Mouse (Mus musculus) MEL (cell line): ENCODE measurements around the gene 4930558K02Rik. TPM values are rescaled to one million over a fixed set of nuclear protein-coding genes. Genes with fewer than 3 reads are reported as not detected.

ENCODE experiments used
- DNase-seq: peaks from one replicate; pipeline ENCODE4 v3.0.0; 2011; ENCODE audit warnings: low read depth, low spot score
- H3K27ac ChIP-seq: 2 replicates; pipeline ENCODE4 v1.5.1; 2012; ENCODE audit warnings: low read depth, mild to moderate bottlenecking, control low read depth, low read length, moderate library complexity; ENCODE audit not compliant: control insufficient read depth
- H3K27me3 ChIP-seq, 2 experiments: fragments of 150-350 bp in 1 of 2; sonication (generic) in 1 of 2; 2 replicates each; pipeline ENCODE4 v1.6.1; 2012; ENCODE audit warnings: low read length in 2 of 2, mild to moderate bottlenecking in 2 of 2, improper control_type of control experiment in 1 of 2, moderate library complexity in 1 of 2; ENCODE audit not compliant: insufficient read depth in 2 of 2, control insufficient read depth in 1 of 2
- H3K36me3 ChIP-seq, 2 experiments: 2 replicates each; pipeline ENCODE4 v1.6.1; 2012 to 2014; ENCODE audit warnings: low read length in 2 of 2, improper control_type of control experiment in 1 of 2, inconsistent platforms in 1 of 2, mild to moderate bottlenecking in 1 of 2; ENCODE audit not compliant: insufficient read depth in 2 of 2, control insufficient read depth in 1 of 2
- H3K4me1 ChIP-seq, 2 experiments: fragments of 150-350 bp in 1 of 2; sonication (generic) in 1 of 2; 2 replicates each; pipeline ENCODE4 v1.6.1; 2012; ENCODE audit warnings: low read length in 2 of 2, improper control_type of control experiment in 1 of 2, mild to moderate bottlenecking in 1 of 2; ENCODE audit not compliant: insufficient read depth in 2 of 2, control insufficient read depth in 1 of 2
- H3K4me3 ChIP-seq, 2 experiments: fragments of 150-350 bp in 1 of 2; sonication (generic) in 1 of 2; 2 replicates each; pipeline ENCODE4 v1.5.1; 2012; ENCODE audit warnings: low read depth in 2 of 2, low read length in 2 of 2, mild to moderate bottlenecking in 2 of 2, moderate library complexity in 2 of 2, control low read depth in 1 of 2, improper control_type of control experiment in 1 of 2; ENCODE audit not compliant: control insufficient read depth in 1 of 2, insufficient read depth in 1 of 2
- H3K79me2 ChIP-seq: 2 replicates; pipeline ENCODE4 v1.6.1; 2012; ENCODE audit warnings: mild to moderate bottlenecking, low read length, moderate library complexity; ENCODE audit not compliant: control insufficient read depth, poor library complexity, insufficient read depth
- H3K9ac ChIP-seq: 2 replicates; pipeline ENCODE4 v1.6.1; 2012; ENCODE audit warnings: low read depth, mild to moderate bottlenecking, control low read depth, low read length, moderate library complexity; ENCODE audit not compliant: control insufficient read depth, poor library complexity, severe bottlenecking
- H3K9me3 ChIP-seq: fragments of 150-350 bp; sonication (generic); replicated peaks from 2 replicates; pipeline ENCODE4 v1.6.1; 2012; ENCODE audit warnings: mild to moderate bottlenecking, low read length, improper control_type of control experiment, moderate library complexity; ENCODE audit not compliant: insufficient read depth
- CTCF ChIP-seq, 3 experiments: IDR thresholded peaks in 2 of 3; conservative IDR thresholded peaks in 1 of 3; 2 replicates each; pipeline ENCODE4 v1.5.1; 2011 to 2012; ENCODE audit warnings: low read length in 3 of 3, low read depth in 2 of 3, mild to moderate bottlenecking in 2 of 3, improper control_type of control experiment in 1 of 3, inconsistent platforms in 1 of 3, mixed read lengths in 1 of 3, moderate library complexity in 1 of 3; ENCODE audit not compliant: control insufficient read depth in 1 of 3, insufficient read depth in 1 of 3, poor library complexity in 1 of 3, severe bottlenecking in 1 of 3
- ETS1 ChIP-seq: IDR thresholded peaks from 2 replicates; pipeline ENCODE4 v1.6.1; 2012; ENCODE audit warnings: low read depth, mild to moderate bottlenecking, inconsistent platforms, low read length, improper control_type of control experiment, moderate library complexity
- GABPA ChIP-seq: IDR thresholded peaks from 2 replicates; pipeline ENCODE4 v1.6.1; 2012; ENCODE audit warnings: low read depth, mild to moderate bottlenecking, inconsistent platforms, low read length, improper control_type of control experiment, moderate library complexity
- GATA1 ChIP-seq: IDR thresholded peaks from 2 replicates; pipeline ENCODE4 v1.6.1; 2011; ENCODE audit warnings: low read depth, low read length, improper control_type of control experiment
- HCFC1 ChIP-seq: IDR thresholded peaks from 2 replicates; pipeline ENCODE4 v1.6.1; 2012; ENCODE audit warnings: low read depth, mild to moderate bottlenecking, inconsistent platforms, low read length, improper control_type of control experiment, moderate library complexity
- MAFK ChIP-seq: IDR thresholded peaks from 2 replicates; pipeline ENCODE4 v1.6.1; 2011; ENCODE audit warnings: low read depth, mild to moderate bottlenecking, low read length, improper control_type of control experiment, borderline replicate concordance
- MAZ ChIP-seq: IDR thresholded peaks from 2 replicates; pipeline ENCODE4 v1.6.1; 2012; ENCODE audit warnings: low read depth, mild to moderate bottlenecking, inconsistent platforms, low read length, improper control_type of control experiment
- MEF2A ChIP-seq: IDR thresholded peaks from 2 replicates; pipeline ENCODE4 v1.6.1; 2014; ENCODE audit warnings: low read depth, mild to moderate bottlenecking, inconsistent platforms, low read length, improper control_type of control experiment; ENCODE audit not compliant: poor library complexity, insufficient replicate concordance, severe bottlenecking; ENCODE audit errors: extremely low read depth
- MXI1 ChIP-seq: IDR thresholded peaks from 2 replicates; pipeline ENCODE4 v1.6.1; 2011; ENCODE audit warnings: mild to moderate bottlenecking, low read depth, low read length, improper control_type of control experiment
- POLR2AphosphoS5 ChIP-seq: IDR thresholded peaks from 2 replicates; pipeline ENCODE4 v1.6.1; 2012; ENCODE audit warnings: low read depth, borderline replicate concordance, mild to moderate bottlenecking, inconsistent platforms, low read length, moderate library complexity, mixed read lengths
- RAD21 ChIP-seq: IDR thresholded peaks from 2 replicates; pipeline ENCODE4 v1.6.1; 2011; ENCODE audit warnings: mild to moderate bottlenecking, low read depth, low read length, improper control_type of control experiment
- RCOR1 ChIP-seq: IDR thresholded peaks from 2 replicates; pipeline ENCODE4 v1.6.1; 2012; ENCODE audit warnings: low read depth, mild to moderate bottlenecking, inconsistent platforms, low read length, improper control_type of control experiment
- SMC3 ChIP-seq: IDR thresholded peaks from 2 replicates; pipeline ENCODE4 v1.6.1; 2011; ENCODE audit warnings: low read depth, low read length, improper control_type of control experiment
- TAL1 ChIP-seq: IDR thresholded peaks from 2 replicates; pipeline ENCODE4 v1.6.1; 2012; ENCODE audit warnings: mild to moderate bottlenecking, inconsistent platforms, low read length, moderate library complexity, mixed read lengths
- TCF12 ChIP-seq: IDR thresholded peaks from 2 replicates; pipeline ENCODE4 v1.6.1; 2014; ENCODE audit warnings: low read depth, mild to moderate bottlenecking, inconsistent platforms, low read length, improper control_type of control experiment, moderate library complexity
- USF1 ChIP-seq: IDR thresholded peaks from 2 replicates; pipeline ENCODE4 v1.6.1; 2014; ENCODE audit warnings: low read depth, mild to moderate bottlenecking, inconsistent platforms, low read length, improper control_type of control experiment, moderate library complexity
- ZC3H11A ChIP-seq: IDR thresholded peaks from 2 replicates; pipeline ENCODE4 v1.6.1; 2012; ENCODE audit warnings: low read depth, mild to moderate bottlenecking, inconsistent platforms, low read length, improper control_type of control experiment
- ZKSCAN1 ChIP-seq: IDR thresholded peaks from 2 replicates; pipeline ENCODE4 v1.6.1; 2012; ENCODE audit warnings: low read depth, mild to moderate bottlenecking, inconsistent platforms, low read length, improper control_type of control experiment, moderate library complexity
- ZMIZ1 ChIP-seq: IDR thresholded peaks from 2 replicates; pipeline ENCODE4 v1.6.1; 2012; ENCODE audit warnings: low read depth, mild to moderate bottlenecking, inconsistent platforms, low read length, improper control_type of control experiment, moderate library complexity
- polyA plus RNA-seq, 2 experiments: library from polyadenylated mRNA; stranded (reverse) in 1 of 2; unstranded in 1 of 2; fragments of >175 nt in 1 of 2; fragments of >200 nt in 1 of 2; gene quantifications; 2 replicates each; pipeline versions ENCODE4 v1.2.1 to v1.2.4; 2012; ENCODE audit warnings: low replicate concordance in 2 of 2, low read depth in 1 of 2; ENCODE audit not compliant: insufficient read length in 2 of 2, insufficient read depth in 1 of 2, missing spikeins in 1 of 2
- total RNA-seq: library from RNA; depleted of rRNA; stranded (reverse); fragments of 300-350 nt; gene quantifications from 2 replicates; pipeline ENCODE4 v1.2.3, GENCODE M21; 2012

The 4930558K02Rik gene
- total and polyA plus RNA-seq, 3 experiments: not detected

DNA sequence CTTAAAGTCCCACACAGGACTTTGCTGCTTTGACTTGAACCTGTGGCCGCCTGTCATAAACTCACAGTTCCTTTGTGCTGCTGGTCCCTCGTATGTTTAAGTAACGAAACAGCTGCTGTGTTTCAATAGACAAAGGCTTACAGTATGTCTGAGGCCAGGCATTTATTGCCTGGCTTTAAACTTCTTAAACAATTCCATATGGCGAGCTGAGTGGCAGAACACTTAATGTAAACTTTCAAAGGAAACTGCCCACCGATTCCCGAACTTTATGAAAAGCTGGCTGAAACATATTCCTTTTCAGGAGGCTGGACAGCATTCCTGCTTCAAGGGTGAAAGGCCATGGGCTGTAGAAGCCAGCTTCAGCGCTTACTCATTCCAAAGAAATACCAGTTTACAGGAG lies 37.5 kb upstream of the 4930558K02Rik start:
- H3K27me3 ChIP-seq: peaks cover 0 to 2% of the 10 kb centered on the region in 2 experiments; a peak in 3 of 4 replicates
- TF ChIP-seq RAD21 (no peak), TAL1 (no peak), POLR2AphosphoS5 (no peak), USF1 (no peak), ZKSCAN1 (no peak), MAFK (no peak), GATA1 (no peak), MAZ (no peak), TCF12 (no peak), SMC3 (no peak), MEF2A (no peak), ZMIZ1 (no peak), ETS1 (no peak), GABPA (no peak), ZC3H11A (no peak)
- TF ChIP-seq, all 39 proteins: peak for 0
- no peaks in the 10 kb centered on the region for H3K9me3 ChIP-seq
- H3K9ac ChIP-seq: no peak overlapping the region
- H3K4me1 ChIP-seq: no peaks in the 10 kb centered on the region
- H3K79me2 ChIP-seq: no peaks in the 10 kb centered on the region
- H3K4me3 ChIP-seq: no peak overlapping the region
- no peak for DNase-seq
- H3K36me3 ChIP-seq: no peaks in the 10 kb centered on the region
- H3K27ac ChIP-seq: no peak overlapping the region

DNA sequence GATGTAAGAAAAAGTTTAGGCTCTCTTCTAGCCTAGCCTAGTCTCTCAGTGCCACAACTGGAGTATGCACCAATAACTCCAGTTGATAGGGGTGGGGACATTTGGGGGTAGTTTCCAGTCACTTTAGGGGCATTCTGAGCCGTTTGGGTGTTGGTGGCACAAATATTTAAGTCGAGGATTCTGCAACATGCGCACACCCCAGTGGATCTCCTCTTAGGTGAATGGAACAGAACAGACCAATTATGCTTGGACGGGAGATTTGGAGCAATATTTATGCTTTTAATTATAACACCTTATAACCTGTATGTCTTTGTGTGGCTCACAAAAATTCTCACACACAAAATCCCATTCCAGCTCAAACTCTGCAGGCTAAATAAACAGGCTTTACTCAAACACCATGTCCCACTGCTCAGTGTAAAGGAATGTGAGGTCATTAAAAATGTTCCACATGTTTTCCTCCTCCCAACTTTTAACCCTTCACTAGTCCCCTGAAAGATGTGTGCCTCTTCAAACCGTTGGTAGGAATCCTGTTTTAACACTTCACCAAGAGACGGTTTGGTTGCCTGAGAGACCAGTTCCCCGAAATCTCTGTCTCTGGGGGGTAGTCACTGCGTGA lies 35.9 kb upstream of the 4930558K02Rik start:
- no peak overlapping the region for H3K27ac ChIP-seq
- H3K79me2 ChIP-seq: no peaks in the 10 kb centered on the region
- no peaks in the 10 kb centered on the region for H3K9me3 ChIP-seq
- TF ChIP-seq CTCF (IDR thresholded peaks at IDR 0.05 in 2 of 3, conservative IDR thresholded peaks at IDR 0.05 in 1 of 3; ENCODE audit: control insufficient read depth in 1 of 3, insufficient read depth in 1 of 3, low read depth in 2 of 3, low read length in 3 of 3, poor library complexity in 1 of 3, severe bottlenecking in 1 of 3) (no peak), MXI1 (no peak), ZC3H11A (no peak), RCOR1 (no peak), HCFC1 (no peak), USF1 (no peak)
- TF ChIP-seq, all 39 proteins: peak for 0
- Histone ChIP-seq H3K27me3 (peaks cover 0 to 2% of the 10 kb centered on the region in 2 experiments; a peak in 3 of 4 replicates), H3K4me1 (no peaks in the 10 kb centered on the region), H3K4me3 (no peak overlapping the region), H3K36me3 (no peaks in the 10 kb centered on the region), H3K9ac (no peak overlapping the region)
- no peak for DNase-seq
